Mouse (Mus musculus) urinary bladder, adult 2 months (tissue): ENCODE results near the gene Ndufa10. TPM values are rescaled to one million over a fixed set of nuclear protein-coding genes. Genes with fewer than 3 reads are reported as not detected.

Source experiments
- DNase-seq: peaks from one replicate; pipeline ENCODE4 v3.0.0; 2022; ENCODE audit warnings: low spot score
- polyA plus RNA-seq: library from polyadenylated mRNA; depleted of rRNA; stranded (reverse); fragments of >200 nt; gene quantifications from 2 replicates; pipeline ENCODE4 v1.2.3, GENCODE M21; 2012; rRNA removed

Ndufa10 gene
- polyA plus RNA-seq, 1 experiment: 94.5 TPM

- DNase-seq: no peak
Observed at GRCm38 (mm10) chr1:92431420-92431819, 42.2 kb downstream of the Ndufa10 start.

- no peak for DNase-seq
Observed at GRCm38 (mm10) chr1:92430991-92431390, 42.7 kb downstream of the Ndufa10 start.

- no peak for DNase-seq
Observed at GRCm38 (mm10) chr1:92424714-92425113, 48.9 kb downstream of the Ndufa10 start.

- DNase-seq: no peak
Observed at GRCm38 (mm10) chr1:92405131-92405530, 68.5 kb downstream of the Ndufa10 start.

GRCm38 (mm10) chr1:92400556-92400955 lies 73.1 kb downstream of the Ndufa10 start:
- DNase-seq: no peak

- DNase-seq: no peak
Observed at GRCm38 (mm10) chr1:92398601-92399000, 75.1 kb downstream of the Ndufa10 start.

GRCm38 (mm10) chr1:92397511-92398051 lies 76.1 kb downstream of the Ndufa10 start:
- no peak for DNase-seq

GRCm38 (mm10) chr1:92394279-92394678 lies 79.4 kb downstream of the Ndufa10 start:
- DNase-seq: no peak

- DNase-seq: no peak
Observed at GRCm38 (mm10) chr1:92393166-92393565, 80.5 kb downstream of the Ndufa10 start.

Other genes with a start within 250 kb of the Ndufa10 start
- gene Olfr1416, start 11.3 kb upstream of the Ndufa10 start, polyA plus RNA-seq: not detected in 2 replicates
- gene Olfr1415, start 22.2 kb upstream of the Ndufa10 start, polyA plus RNA-seq: not detected in 2 replicates
- gene Olfr1414, start 44.8 kb upstream of the Ndufa10 start, polyA plus RNA-seq: not detected in 2 replicates
- not detected in 2 replicates for gene Olfr1413, start 97.5 kb upstream of the Ndufa10 start, polyA plus RNA-seq
- not detected in 2 replicates for gene Olfr1412, start 111.9 kb upstream of the Ndufa10 start, polyA plus RNA-seq
- not detected in 2 replicates for gene Olfr1411, start 120.6 kb upstream of the Ndufa10 start, polyA plus RNA-seq
- gene Olfr1410, start 131.9 kb upstream of the Ndufa10 start, polyA plus RNA-seq: not detected in 2 replicates
- not detected in 2 replicates for gene Olfr12, start 143.9 kb upstream of the Ndufa10 start, polyA plus RNA-seq
- gene Cops9, start 168.1 kb upstream of the Ndufa10 start, polyA plus RNA-seq: 247 and 282 TPM in 2 replicates
- gene Otos, start 175.0 kb upstream of the Ndufa10 start, polyA plus RNA-seq: 0.14 and 0.15 TPM in 2 replicates